In genomic region chr4:130533975-130534374, GRCm38 (mm10) we compare ENCODE assay signal across 9 mouse cellular contexts. TPM values are rescaled to one million over a fixed set of nuclear protein-coding genes. Genes with fewer than 3 reads are reported as not detected.
A peak's percentile ranks its signal among the peaks of the same experiment; 100 is the strongest.
DNase-seq lines count a peak whose midpoint lies in the region; ATAC-seq lines count a peak whose summit lies in the region.
"Had no signal": no experiment of that assay in that cellular context is flagged by ENCODE, and none has a peak within 500 bp of the region (broad histone marks: within the 10 kb centered on the region; RNA-seq: fewer than 3 reads in every experiment).

No protein-coding gene starts in this region.

- H3K27ac ChIP-seq in forebrain, embryonic 16.5 days (ENCODE audit: low read length): no peak overlapping the region
- no peak overlapping the region for H3K27ac ChIP-seq in hindbrain, embryonic 13.5 days
- H3K27ac ChIP-seq: limb, embryonic 13.5 days had no signal

- H3K4me3 ChIP-seq in forebrain, embryonic 16.5 days (replicated peaks; ENCODE audit: low read length): no peak overlapping the region
- no peak overlapping the region for H3K4me3 ChIP-seq in hindbrain, embryonic 13.5 days
- H3K4me3 ChIP-seq: limb, embryonic 13.5 days had no signal

- no peaks in the 10 kb centered on the region; the same call in 1 of the 2 replicates for H3K4me1 ChIP-seq in forebrain, embryonic 16.5 days (replicated peaks; ENCODE audit: control insufficient read depth, insufficient read depth, low read length)
- H3K4me1 ChIP-seq in hindbrain, embryonic 13.5 days (replicated peaks): peaks cover 11% of the 10 kb centered on the region

- DNase-seq in Muller cell, postnatal 12 days (ENCODE audit: inconsistent ontology term): peak; percentile 61
- DNase-seq in cerebellum, adult 18-20 months: peak; percentile 87 to 95
- peak; percentile 90 for DNase-seq in layer of hippocampus, postnatal 36 days
- peak; percentile 87 to 91 for DNase-seq in right cerebral cortex, postnatal 10 days (ENCODE audit: low spot score in 2 of 2)
- DNase-seq in urinary bladder, postnatal 14 days (ENCODE audit: low spot score): peak; percentile 85

- H3K4me2 ChIP-seq in forebrain, embryonic 16.5 days (ENCODE audit: low read length): no peak overlapping the region
- no peak overlapping the region for H3K4me2 ChIP-seq in hindbrain, embryonic 13.5 days
- H3K4me2 ChIP-seq: limb, embryonic 13.5 days had no signal

- H3K27me3 ChIP-seq in forebrain, embryonic 16.5 days (replicated peaks; ENCODE audit: control insufficient read depth, insufficient read depth, low read length): no peaks in the 10 kb centered on the region
- H3K27me3 ChIP-seq in hindbrain, embryonic 13.5 days: no peaks in the 10 kb centered on the region
- H3K27me3 ChIP-seq: limb, embryonic 13.5 days had no signal

- no peaks in the 10 kb centered on the region for H3K9me3 ChIP-seq in forebrain, embryonic 16.5 days (ENCODE audit: control insufficient read depth, low read length)
- no peaks in the 10 kb centered on the region for H3K9me3 ChIP-seq in hindbrain, embryonic 13.5 days

- WGBS in forebrain, embryonic 16.5 days: 49% methylated on average over 4 of the region's 4 CpGs
- WGBS in hindbrain, embryonic 13.5 days: 37% methylated on average over 4 of the region's 4 CpGs

- peaks cover 8% of the 10 kb centered on the region; the same call in 1 of the 2 replicates for H3K36me3 ChIP-seq in forebrain, embryonic 16.5 days (ENCODE audit: control insufficient read depth, insufficient read depth)
- peaks cover 52% of the 10 kb centered on the region for H3K36me3 ChIP-seq in hindbrain, embryonic 13.5 days

- no peak overlapping the region for H3K9ac ChIP-seq in forebrain, embryonic 16.5 days (replicated peaks; ENCODE audit: low read depth, low read length)
- H3K9ac ChIP-seq in hindbrain, embryonic 13.5 days: no peak overlapping the region
- H3K9ac ChIP-seq: limb, embryonic 13.5 days had no signal

- peak; percentile 55; the same call in 1 of the 2 replicates for ATAC-seq in forebrain, embryonic 16.5 days
- peak; percentile 14; the same call in 1 of the 2 replicates for ATAC-seq in hindbrain, embryonic 13.5 days (ENCODE audit: low FRiP score)
- ATAC-seq in megakaryocyte progenitor cell, adult 5-6 weeks (replicated peaks; ENCODE audit: poor library complexity): peak; percentile 92

RNA-seq across cellular contexts. Expression of gene Nkain1, which starts 40.0 kb away (rescaled TPM):
- polyA plus RNA-seq in forebrain, embryonic 16.5 days (2015; fragmentation: Nextera tagmentation; extraction: Ambion mirVana): 7.1 and 8.1 TPM in 2 replicates
- polyA plus RNA-seq in hindbrain, embryonic 13.5 days (2015; fragmentation: Nextera tagmentation; extraction: Ambion mirVana): 9.5 and 10.2 TPM in 2 replicates
- 10 to 100 TPM; 37.4 to 39.2 TPM for total RNA-seq in layer of hippocampus, postnatal 36 days (2021)
- total RNA-seq in megakaryocyte progenitor cell, adult 5-6 weeks (2015): 0.17 TPM in 1 of 2 replicates, not detected in the other
- total RNA-seq in megakaryocyte progenitor cell, adult 5-6 weeks (2017): 0.61 TPM in 1 of 2 replicates, not detected in the other

Comparison
In these comparisons a context has a peak if more than half of its experiments do, and no peak if none do; other contexts are left out.
1. ATAC-seq: peak in every context shown above with its lines; median percentile 92 in megakaryocyte progenitor cell, adult 5-6 weeks; 55 in forebrain, embryonic 16.5 days; 14 in hindbrain, embryonic 13.5 days.
2. RNA of gene Nkain1, which starts 40.0 kb away (total RNA-seq): 37.4 to 39.2 TPM in layer of hippocampus, postnatal 36 days; 0.17 to 0.61 TPM in megakaryocyte progenitor cell, adult 5-6 weeks; every median in the first group is over 10 times any median in the second.
3. Peak in every context shown above with its lines, with median percentiles within 50 percentile points of each other: DNase-seq.